Mouse (Mus musculus) spleen, postnatal 14 days (tissue): Measurements from ENCODE around the gene Gm20379.
A peak's percentile ranks its signal among the peaks of the same experiment; 100 is the strongest.

Experiments
- DNase-seq, 2 experiments: peaks; one replicate each; pipeline ENCODE4 v3.0.0; 2021 to 2022; ENCODE audit warnings: low spot score in 2 of 2

The Gm20379 gene

DNA sequence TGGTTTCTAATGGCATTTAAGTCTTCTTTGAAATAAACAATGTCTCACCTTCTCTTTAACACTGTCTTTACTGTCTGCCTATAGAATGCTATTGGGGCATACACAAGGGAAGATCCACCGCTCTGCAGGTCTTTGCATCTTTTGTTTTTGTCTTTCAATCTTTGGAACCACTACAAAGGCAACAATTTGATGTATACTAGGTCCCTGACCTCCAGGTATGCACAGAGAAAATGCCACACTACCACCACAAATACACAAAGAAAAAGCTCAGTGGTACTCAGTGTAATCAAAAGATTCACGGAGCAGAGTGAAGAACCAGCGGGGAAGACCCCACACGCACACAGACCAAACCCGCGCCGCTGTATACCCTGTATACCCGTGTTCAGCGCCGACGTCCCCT is at the start of gene Gm20379:
TSS of gene Gm20379 (plus strand) at position 301 of the 400 bp plus-strand sequence.
- no peak for DNase-seq

GRCm38 (mm10) chr13:92261329-92261728 is 44.5 kb upstream of the Gm20379 start:
- no peak for DNase-seq

DNA sequence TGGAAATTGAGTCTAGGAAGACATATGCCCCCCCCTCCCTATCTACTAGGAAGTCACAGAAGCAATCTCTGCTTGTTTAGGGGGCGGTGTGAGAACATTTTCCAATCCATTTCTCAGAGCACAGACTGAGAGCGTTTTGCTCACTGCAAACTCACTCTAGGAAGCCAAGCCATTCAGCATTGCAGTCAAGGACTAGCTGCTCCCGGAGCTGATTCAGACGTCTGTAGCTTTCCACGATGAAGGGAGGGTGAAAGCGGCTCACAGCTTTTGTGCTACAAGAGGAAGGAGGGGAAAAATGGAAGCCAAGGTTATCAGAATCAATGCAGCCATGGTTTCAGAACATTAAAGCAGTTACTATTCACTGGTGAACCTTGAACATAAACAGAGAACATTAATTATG is 42.2 kb upstream of the Gm20379 start:
- no peak for DNase-seq

GRCm38 (mm10) chr13:92267076-92267475 is 38.7 kb upstream of the Gm20379 start:
- DNase-seq, result no peak

- DNase-seq, result peak in 1 of 2 experiments; percentile 12
Measured at GRCm38 (mm10) chr13:92274274-92275198, 31.2 kb upstream of the Gm20379 start.

GRCm38 (mm10) chr13:92275292-92275691 is 30.5 kb upstream of the Gm20379 start:
- no peak for DNase-seq

- DNase-seq, result no peak
Measured at GRCm38 (mm10) chr13:92277027-92277426, 28.8 kb upstream of the Gm20379 start.

DNA sequence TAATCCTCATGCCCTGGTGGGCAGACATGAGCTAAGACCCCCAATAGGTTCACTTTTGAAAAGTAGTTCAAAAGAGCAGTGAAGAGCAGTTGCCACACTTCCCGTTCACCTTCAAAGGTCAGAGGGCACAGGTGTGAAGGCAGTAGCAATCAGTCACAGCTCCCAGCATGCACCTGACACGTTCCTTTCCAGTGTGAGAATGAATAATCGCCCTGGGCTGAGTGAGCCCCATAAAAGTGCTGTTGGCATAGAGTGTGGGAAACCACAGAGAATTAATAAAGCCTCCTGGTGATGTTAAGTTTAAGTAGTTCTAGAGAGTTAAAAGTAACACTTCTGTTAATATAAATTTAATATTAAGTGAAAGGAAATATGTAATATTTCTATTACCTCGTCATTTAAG is 14.2 kb upstream of the Gm20379 start:
- no peak for DNase-seq

DNA sequence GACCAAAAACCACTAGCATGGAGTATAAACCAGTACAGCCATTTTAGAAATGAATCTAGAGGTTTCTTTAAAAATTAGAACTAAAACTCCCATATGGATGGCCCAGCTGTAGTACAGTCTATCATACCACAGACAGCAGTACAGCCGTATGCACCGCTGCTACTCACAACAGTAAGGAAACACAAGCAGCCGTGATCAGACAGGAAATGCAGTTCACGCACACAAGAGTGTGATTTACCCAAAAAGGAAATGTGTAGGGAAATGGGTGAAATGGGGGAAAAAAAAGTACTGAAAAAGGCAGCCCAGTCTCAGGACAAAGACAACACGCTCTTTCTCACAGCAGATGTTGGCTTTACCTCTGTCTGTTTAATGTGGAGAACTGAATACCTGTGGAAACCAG is 11.9 kb upstream of the Gm20379 start:
- no peak for DNase-seq

GRCm38 (mm10) chr13:92296490-92296889 is 9.3 kb upstream of the Gm20379 start:
- no peak for DNase-seq

GRCm38 (mm10) chr13:92297021-92297420 is 8.8 kb upstream of the Gm20379 start:
- DNase-seq, result no peak

DNA sequence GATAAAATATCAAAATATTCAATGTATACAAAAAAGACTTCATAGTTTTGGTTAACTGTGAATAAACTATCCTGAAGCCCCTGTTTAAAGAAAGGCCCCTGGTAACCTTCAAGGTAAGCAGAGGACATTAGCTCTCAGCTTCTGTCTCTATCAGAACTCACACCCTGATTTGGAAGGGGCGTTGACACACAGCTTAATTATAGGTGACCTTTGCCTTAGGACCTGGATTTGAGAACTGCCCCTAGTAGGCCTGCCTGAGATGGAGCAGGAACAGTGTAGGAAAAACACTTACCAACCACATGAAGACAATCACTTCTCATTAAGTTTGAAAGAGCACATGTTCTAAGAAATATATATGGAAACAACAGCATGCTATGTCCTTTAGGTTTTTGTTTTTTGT is 6.3 kb upstream of the Gm20379 start:
- no peak for DNase-seq

DNA sequence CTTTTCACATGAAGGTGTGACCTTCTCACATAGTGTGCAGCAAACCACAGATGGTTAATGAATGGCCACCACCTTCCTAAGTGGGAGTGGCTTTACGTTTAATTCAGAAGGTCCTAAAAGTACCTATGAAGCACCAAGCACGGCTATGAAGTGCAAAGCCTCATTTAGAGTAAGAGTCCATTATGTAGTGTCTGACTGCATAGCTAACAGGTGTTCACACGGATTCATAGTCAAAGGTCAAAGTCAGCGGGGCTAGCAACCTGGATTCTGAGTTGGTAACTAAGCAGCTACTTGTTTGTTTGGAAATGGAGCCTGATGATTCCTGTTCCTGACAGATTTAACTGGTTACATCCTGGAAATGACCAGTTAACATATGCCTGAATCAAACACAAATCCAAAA is 4.0 kb upstream of the Gm20379 start:
- no peak for DNase-seq

DNA sequence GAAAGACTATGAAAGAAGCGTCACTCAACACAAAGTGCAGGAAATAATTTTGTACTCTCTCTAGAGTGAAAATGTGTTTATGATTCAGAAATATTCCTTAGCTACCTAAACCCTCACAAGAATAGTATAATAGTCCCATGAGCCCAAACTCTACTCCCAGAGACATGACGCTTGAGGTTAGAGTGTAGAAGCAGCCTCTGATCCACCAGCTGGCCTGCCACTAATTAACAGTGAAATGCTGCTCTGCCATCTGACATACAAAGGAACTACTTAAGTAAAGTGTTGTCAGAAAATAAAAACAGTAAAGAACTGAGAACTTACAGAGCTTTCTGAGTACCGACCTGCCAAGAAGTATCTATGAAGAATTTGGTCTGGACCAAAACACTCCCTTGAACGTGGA is 3.3 kb upstream of the Gm20379 start:
- DNase-seq, result no peak

GRCm38 (mm10) chr13:92303062-92303948 is 2.5 kb upstream of the Gm20379 start:
- DNase-seq, result no peak

GRCm38 (mm10) chr13:92304291-92304690 is 1.5 kb upstream of the Gm20379 start:
- DNase-seq, result no peak

DNA sequence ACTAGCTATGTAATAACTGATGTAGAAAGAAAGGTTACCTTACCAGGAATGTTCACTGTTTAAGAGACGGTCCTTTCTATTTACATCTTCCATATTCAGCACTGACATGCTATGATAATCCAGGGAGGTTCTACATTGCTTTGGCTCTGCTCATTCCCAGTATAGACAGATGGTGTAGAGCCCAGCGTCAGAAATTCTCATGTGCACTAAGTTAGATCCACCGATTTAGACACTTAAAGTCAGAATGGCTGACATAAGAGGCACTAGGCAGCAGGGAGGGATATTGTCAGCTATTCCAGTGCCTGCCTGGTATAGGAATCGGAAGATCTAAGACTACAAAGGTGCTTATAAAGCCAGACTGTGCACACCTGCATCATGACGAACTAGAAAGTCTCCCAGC is 8.8 kb downstream of the Gm20379 start:
- DNase-seq, result no peak

- DNase-seq, result no peak
Measured at GRCm38 (mm10) chr13:92320770-92321169, 15.0 kb downstream of the Gm20379 start.

GRCm38 (mm10) chr13:92326030-92326429 is 20.2 kb downstream of the Gm20379 start:
- DNase-seq, result no peak

GRCm38 (mm10) chr13:92328000-92328399 is 22.2 kb downstream of the Gm20379 start:
- DNase-seq, result no peak

DNA sequence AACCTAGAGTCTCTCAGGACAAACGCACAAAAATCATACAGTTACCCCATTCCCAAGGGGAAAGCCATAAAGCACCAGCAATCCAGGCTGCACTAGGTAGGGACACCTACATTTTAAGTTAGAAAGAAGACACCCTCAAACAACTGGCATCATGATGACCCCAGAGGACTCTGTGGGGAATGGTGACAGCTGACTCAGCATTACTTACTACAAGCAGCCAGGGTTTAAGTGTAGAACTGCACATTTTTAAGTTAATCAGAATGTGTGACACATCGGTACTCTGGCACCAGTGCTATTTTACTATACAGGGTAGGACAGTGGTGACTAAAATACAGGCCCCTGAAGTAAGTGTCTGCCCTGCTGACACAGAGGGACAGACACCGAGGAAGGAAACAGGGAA is 24.8 kb downstream of the Gm20379 start:
- DNase-seq, result no peak

DNA sequence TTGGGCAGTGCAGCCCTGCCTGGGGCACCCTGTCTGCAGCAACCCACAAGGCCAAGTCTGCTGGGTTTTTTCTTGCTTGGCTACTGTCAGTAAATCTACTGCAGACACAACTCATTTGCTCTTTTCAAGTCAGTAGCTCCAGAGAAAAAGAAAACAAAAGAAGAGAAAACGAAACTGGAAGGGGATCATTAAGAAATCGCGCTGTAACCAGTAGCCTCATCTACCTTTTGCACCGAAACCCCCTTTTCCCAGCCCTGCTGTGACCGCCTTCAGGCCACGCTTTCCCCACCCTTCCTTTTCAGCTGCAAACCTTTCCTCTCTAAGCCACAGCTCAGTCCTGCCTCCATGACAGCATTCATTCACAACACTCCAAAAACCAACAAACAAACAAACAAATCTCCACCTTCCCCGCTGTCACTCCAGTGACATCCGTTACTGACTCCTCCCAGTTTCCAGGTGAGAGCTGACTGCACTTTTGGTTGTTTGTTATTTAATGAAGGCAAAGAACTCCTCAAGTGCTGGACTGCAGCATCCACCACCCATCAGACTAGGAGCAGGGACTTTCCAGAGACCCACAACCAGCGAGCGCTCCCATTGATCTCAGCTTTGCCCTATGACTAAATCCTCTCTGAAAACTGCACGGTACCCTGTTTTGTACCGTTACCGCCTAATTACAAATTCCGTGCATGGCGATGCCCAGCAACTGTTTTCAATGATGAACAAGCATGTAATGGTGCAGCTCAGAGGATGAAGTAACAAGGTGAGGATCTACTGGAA is 26.5 kb downstream of the Gm20379 start:
- no peak for DNase-seq
